Mouse (Mus musculus) megakaryocyte progenitor cell, adult 5-6 weeks (primary cell): Measurements from ENCODE around the gene Prps1. TPM values are rescaled to one million over a fixed set of nuclear protein-coding genes. Genes with fewer than 3 reads are reported as not detected.

Experiments used
- total RNA-seq, 2 experiments: library from RNA; stranded (forward) in 1 of 2; stranded (reverse) in 1 of 2; fragments of 157-497, 149-512 nt in 1 of 2; fragments of 200-1000 nt in 1 of 2; gene quantifications; 2 replicates each; pipeline versions ENCODE4 v1.2.3 to v1.2.4; 2015 to 2017

Prps1 gene
- total RNA-seq, 2 experiments from 2014 or later = 93.0 to 95.7 TPM

Other genes starting within 250 kb of the Prps1 start
- gene Frmpd3, start 114.3 kb upstream of the Prps1 start, total RNA-seq (2015) = not detected in 2 replicates
- gene Frmpd3, start 114.3 kb upstream of the Prps1 start, total RNA-seq (2017) = not detected in 2 replicates
- gene Tsc22d3, start 144.0 kb downstream of the Prps1 start, total RNA-seq (2015) = 24.6 and 26.8 TPM in 2 replicates
- gene Tsc22d3, start 144.0 kb downstream of the Prps1 start, total RNA-seq (2017) = 25.3 and 29.8 TPM in 2 replicates
- 0.15 and 0.30 TPM in 2 replicates for gene Mid2, start 208.0 kb downstream of the Prps1 start, total RNA-seq (2015)
- 0.62 TPM in 1 of 2 replicates, not detected in the other for gene Mid2, start 208.0 kb downstream of the Prps1 start, total RNA-seq (2017)